Mouse (Mus musculus) neural tube, embryonic 14.5 days (tissue): ENCODE data around the gene Gm20388. TPM values are rescaled to one million over a fixed set of nuclear protein-coding genes. Genes with fewer than 3 reads are reported as not detected.
A peak's percentile ranks its signal among the peaks of the same experiment; 100 is the strongest.

Source experiments
- ATAC-seq: fragments of 200-750 bp; cut with Nextera tagmentation; 2 replicates; pipeline ENCODE4 v1.8.0; 2017; ENCODE audit warnings: low read depth, mild to moderate bottlenecking, moderate TSS enrichment, moderate library complexity
- H3K27ac ChIP-seq: fragments of 300-500 bp; sonication (generic); 2 replicates; pipeline ENCODE4 v1.5.1; 2014; ENCODE audit warnings: low read depth, mild to moderate bottlenecking, control low read depth, low read length, moderate library complexity, mixed read lengths
- H3K27me3 ChIP-seq: fragments of 300-500 bp; sonication (generic); 2 replicates; pipeline ENCODE4 v1.6.1; 2014; ENCODE audit warnings: low read length; ENCODE audit not compliant: control insufficient read depth, insufficient read depth
- H3K36me3 ChIP-seq: fragments of 300-500 bp; sonication (generic); 2 replicates; pipeline ENCODE4 v1.6.1; 2014; ENCODE audit warnings: low read length, mixed read lengths; ENCODE audit not compliant: control insufficient read depth, insufficient read depth
- H3K4me1 ChIP-seq: fragments of 300-500 bp; sonication (generic); 2 replicates; pipeline ENCODE4 v1.6.1; 2014; ENCODE audit warnings: low read length; ENCODE audit not compliant: control insufficient read depth, insufficient read depth
- H3K4me2 ChIP-seq: fragments of 300-500 bp; sonication (generic); 2 replicates; pipeline ENCODE4 v1.6.1; 2014; ENCODE audit warnings: mild to moderate bottlenecking, low read depth, low read length, control low read depth
- H3K4me3 ChIP-seq: fragments of 300-500 bp; sonication (generic); 2 replicates; pipeline ENCODE4 v1.5.1; 2014; ENCODE audit warnings: low read depth, low read length, control low read depth, mixed read lengths
- H3K9ac ChIP-seq: fragments of 300-500 bp; sonication (generic); replicated peaks from 2 replicates; pipeline ENCODE4 v1.6.1; 2014; ENCODE audit warnings: low read depth, mild to moderate bottlenecking, control low read depth, low read length, mixed read lengths
- H3K9me3 ChIP-seq: fragments of 300-500 bp; sonication (generic); 2 replicates; pipeline ENCODE4 v1.6.1; 2016; ENCODE audit warnings: low read length; ENCODE audit not compliant: control insufficient read depth
- WGBS: fragments of 180-500 bp; shearing (Covaris S2); extraction: QIAGEN DNeasy Blood & Tissue Kit; methylation state at CpG from one replicate; pipeline ENCODE4 v1.1.7; 2014; 5-methylcytosine and 5-hydroxymethylcytosine counted together
- polyA plus RNA-seq: library from polyadenylated mRNA; unstranded; fragments of >200 nt; fragmentation: Nextera tagmentation; extraction: Ambion mirVana; gene quantifications from 2 replicates; pipeline ENCODE4 v1.2.1, GENCODE M21; 2014

Gm20388 gene
- polyA plus RNA-seq, 1 experiment from 2014 or later: 10.3 TPM

DNA sequence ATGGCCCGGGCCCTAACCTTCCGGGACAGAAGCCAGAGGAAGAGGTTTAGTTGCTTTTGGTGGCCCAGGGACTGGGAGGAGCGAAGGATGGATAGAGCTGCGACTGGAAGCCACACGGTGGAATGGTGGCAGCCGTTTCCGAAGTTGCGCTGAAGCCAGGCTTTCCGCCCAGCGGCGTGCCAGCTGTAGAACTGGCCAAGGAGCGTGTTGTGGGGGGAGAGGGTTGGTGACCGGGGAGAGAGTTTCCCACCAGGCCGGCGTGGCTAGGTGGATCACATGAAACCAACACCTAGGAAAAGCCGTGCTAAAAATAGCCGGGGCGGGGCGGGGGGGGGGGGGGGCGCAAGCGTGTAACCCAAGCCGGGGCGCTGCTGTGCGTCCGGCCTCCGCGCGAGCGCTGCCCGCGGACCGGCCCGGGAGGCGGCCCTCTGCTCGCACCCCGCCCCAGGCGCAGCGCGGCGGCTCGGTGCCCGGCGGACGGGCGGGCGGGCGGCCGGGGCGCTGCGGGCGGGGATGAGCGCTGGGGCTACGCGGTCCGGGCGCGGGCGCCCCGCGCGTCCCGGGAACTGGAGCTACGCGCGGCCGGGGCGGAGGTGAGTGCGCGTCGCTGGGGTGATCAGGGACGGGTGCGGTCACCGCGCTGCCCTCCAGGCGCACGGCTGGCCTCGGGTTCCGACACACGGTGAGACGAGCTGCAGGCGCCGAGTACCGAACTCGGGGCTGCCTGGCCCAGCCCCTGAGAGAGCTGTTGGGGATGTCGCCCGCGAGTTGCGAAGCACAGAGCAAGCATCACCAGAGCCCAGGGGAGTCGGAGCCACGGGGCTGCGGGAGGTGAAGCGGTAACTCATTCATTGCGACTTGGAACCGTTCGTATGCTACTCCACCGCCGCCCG is 2319.4 kb downstream of the Gm20388 start:
- WGBS: 1% methylated on average over 74 of the region's 98 CpGs

DNA sequence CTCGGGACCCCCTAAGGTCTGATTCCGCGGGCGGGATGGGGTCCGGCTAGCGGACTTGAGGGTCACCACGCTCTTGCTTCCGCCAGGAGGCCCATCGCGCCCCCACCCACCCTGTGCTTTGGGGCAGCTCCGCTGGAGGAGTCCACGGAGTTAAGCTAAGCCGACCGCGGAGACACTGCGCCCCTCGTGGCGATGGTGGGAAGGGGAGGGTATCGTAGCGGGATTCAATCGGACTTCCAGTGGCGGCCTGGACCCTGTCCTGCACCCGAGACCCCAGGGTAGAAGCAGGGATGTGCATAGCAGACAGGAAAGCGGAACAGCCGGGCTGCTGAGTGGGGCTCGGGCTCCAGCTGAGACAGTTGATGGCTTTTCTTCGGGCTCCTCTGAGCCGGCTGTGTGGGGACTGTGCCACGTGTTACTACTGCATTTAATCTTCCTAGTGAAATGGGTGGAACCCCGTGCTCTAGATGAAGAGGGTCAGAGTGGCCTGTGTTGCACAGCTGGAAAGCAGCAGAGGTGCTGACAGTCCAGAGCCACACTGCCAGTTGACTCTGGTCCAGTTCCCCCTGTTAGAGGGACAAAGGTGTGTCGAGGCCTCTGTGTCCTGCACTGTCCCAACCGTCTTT is 2320.2 kb downstream of the Gm20388 start:
- H3K9ac ChIP-seq: no peak overlapping the region; the same call in 1 of the 2 replicates
- peak; percentile 62 for ATAC-seq
- no peaks in the 10 kb centered on the region for H3K36me3 ChIP-seq
- H3K4me2 ChIP-seq: peak overlapping the region; percentile 89
- H3K4me3 ChIP-seq: peak overlapping the region; percentile 44
- 5% methylated on average over 32 of the region's 32 CpGs for WGBS
- no peaks in the 10 kb centered on the region for H3K4me1 ChIP-seq
- H3K27ac ChIP-seq: no peak overlapping the region
- H3K9me3 ChIP-seq: no peaks in the 10 kb centered on the region
- H3K27me3 ChIP-seq: peaks cover 20% of the 10 kb centered on the region

More for the DNA sequence above, 2319.4 kb downstream of the Gm20388 start:
- peak overlapping the region; percentile 54 for H3K9ac ChIP-seq
- peak overlapping the region; percentile 44 for H3K4me3 ChIP-seq
- no peaks in the 10 kb centered on the region for H3K9me3 ChIP-seq
- peak; percentile 25; the same call in 1 of the 2 replicates for ATAC-seq
- no peaks in the 10 kb centered on the region for H3K4me1 ChIP-seq
- no peak overlapping the region for H3K27ac ChIP-seq
- H3K4me2 ChIP-seq: peak overlapping the region; percentile 89
- peaks cover 20% of the 10 kb centered on the region for H3K27me3 ChIP-seq
- no peaks in the 10 kb centered on the region for H3K36me3 ChIP-seq

DNA sequence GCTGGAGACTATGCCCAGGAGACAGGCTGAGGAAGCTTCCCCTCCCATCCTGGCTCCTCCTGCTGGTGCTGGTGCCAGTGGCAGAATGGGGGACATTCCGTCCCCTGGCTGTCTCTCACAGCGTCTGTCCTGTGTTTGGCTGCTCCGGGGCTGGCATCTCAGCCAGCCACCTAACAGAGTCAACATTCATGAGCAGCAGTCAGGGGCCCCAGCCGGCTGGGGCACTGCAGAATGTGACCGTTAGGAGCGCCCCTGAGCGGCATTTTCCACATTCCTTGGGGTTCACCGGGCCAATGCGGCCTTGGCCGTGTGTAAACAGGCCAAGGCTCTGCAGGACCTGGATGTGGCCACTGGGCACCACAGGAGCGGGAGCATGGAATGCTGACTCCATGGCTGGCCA is 2323.4 kb downstream of the Gm20388 start:
- Histone ChIP-seq H3K4me3 (no peak overlapping the region), H3K4me1 (no peaks in the 10 kb centered on the region), H3K9me3 (no peaks in the 10 kb centered on the region), H3K36me3 (no peaks in the 10 kb centered on the region), H3K27me3 (peaks cover 14% of the 10 kb centered on the region), H3K27ac (no peak overlapping the region), H3K9ac (no peak overlapping the region), H3K4me2 (no peak overlapping the region)
- ATAC-seq: no peak
- 33% methylated on average over 11 of the region's 11 CpGs for WGBS

DNA sequence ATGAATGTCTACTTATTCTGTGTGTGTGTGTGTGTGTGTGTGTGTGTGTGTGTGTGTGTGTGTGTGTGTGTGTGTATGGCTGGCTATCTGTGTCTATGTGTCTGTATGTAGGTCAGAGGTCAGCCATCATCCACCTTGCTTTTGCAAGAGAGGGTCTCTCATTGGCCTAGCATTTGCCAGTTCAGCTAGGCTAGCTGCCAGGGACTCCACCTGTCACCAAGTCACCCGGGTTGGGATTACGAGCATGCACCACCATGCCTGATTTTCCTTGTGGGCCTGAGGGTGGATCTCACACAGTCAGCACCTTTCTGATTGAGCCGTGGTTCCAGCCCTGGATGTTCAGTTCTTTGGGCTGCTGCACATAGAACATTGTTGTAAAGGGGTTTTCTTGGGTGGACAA is 2325.9 kb downstream of the Gm20388 start:
- no peak for ATAC-seq

DNA sequence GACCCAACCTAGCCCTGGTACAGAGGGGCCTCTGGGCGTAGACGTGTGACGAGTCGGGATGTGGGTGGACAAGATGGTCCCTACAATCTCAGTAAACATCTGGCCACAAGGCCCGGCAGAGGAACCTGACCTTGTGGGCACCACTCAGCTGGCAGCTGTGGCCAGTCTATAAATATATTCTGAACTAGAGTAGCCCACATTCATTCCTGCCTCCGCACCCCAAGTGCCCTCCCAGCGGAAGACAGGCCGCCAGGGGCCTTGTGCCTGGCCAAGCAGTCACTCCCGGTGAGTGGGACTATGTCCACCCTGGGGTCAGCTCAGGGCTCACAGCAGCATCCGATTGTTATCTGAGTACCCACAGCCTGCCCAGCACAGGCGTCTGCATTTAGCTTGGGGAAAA is 2327.6 kb downstream of the Gm20388 start:
- WGBS: 87% methylated on average over 11 of the region's 11 CpGs
- Histone ChIP-seq H3K27ac (no peak overlapping the region), H3K9ac (no peak overlapping the region)

More for the DNA sequence above, 2325.9 kb downstream of the Gm20388 start:
- Histone ChIP-seq H3K4me2 (no peak overlapping the region), H3K27ac (no peak overlapping the region), H3K27me3 (0 out of 2 replicates have a peak, but pooled peaks cover 4% of the 10 kb centered on the region), H3K4me1 (no peaks in the 10 kb centered on the region), H3K36me3 (no peaks in the 10 kb centered on the region), H3K4me3 (no peak overlapping the region), H3K9ac (no peak overlapping the region), H3K9me3 (no peaks in the 10 kb centered on the region)
- WGBS: 78% methylated on average over 3 of the region's 3 CpGs

DNA sequence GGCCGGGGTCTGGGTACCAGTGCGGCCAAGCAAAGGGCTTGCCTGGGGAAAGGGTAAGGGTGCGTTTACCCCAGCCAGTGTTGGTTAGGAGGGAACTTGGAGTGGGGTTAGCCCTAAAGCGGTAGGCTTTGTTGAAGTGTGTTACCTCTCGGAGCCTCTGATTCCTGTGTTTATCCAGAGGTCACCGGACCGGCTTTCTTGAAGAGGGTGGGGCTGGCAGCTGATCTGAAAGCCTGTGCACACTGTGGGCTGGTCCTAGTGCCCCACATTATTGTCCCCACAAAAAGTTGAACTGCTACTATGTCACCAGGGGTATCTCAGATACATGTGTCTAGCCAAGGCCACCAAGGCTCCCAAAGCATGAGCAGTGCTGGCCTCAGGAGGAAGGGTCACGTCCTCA is 2328.1 kb downstream of the Gm20388 start:
- H3K27ac ChIP-seq: no peak overlapping the region

More for the DNA sequence above, 2327.6 kb downstream of the Gm20388 start:
- no peak for ATAC-seq
- no peak overlapping the region for H3K4me3 ChIP-seq
- no peaks in the 10 kb centered on the region for H3K9me3 ChIP-seq
- no peak overlapping the region for H3K4me2 ChIP-seq
- no peaks in the 10 kb centered on the region for H3K27me3 ChIP-seq
- no peaks in the 10 kb centered on the region for H3K4me1 ChIP-seq
- no peaks in the 10 kb centered on the region for H3K36me3 ChIP-seq

DNA sequence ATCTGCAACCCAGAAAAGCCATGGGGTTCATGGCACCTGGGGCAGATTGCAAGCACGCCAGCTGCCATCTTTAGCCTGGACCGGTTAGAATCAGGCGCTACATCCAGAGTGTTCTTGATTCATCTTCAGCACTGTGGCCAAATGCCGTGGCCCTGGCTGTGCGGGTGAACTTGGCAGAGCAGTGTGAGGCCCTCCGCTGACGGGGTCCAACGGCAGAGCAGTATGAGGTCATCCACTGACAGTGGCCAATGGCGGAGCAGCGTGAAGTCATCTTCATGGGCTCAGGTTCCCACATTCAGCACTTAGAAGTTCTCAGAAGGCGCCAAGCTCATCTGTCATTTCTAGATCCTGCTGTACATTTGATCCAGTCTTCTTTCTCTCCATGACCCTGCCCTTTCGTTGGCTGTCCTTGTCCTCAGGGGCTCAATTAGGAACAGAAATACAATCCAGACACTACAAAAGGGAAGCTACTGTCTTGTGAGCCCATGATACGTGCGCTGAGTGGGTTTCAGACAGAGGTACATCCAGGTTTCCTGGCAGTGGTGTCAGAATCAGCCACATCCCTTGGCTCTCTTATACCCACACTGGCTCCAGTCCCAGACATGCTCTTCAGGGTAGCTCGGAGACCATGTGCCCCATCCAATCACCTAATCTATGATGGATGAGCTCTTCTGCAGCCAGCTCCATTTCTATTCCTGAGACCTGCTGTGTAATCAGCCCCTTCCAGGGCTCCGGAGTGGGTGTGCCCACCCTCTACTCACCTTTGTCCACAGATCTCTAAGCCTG is 2329.8 kb downstream of the Gm20388 start:
- H3K36me3 ChIP-seq: no peaks in the 10 kb centered on the region
- no peak overlapping the region for H3K4me2 ChIP-seq
- no peak overlapping the region for H3K4me3 ChIP-seq
- no peaks in the 10 kb centered on the region for H3K4me1 ChIP-seq
- no peak for ATAC-seq
- 85% methylated on average over 16 of the region's 16 CpGs for WGBS
- H3K27me3 ChIP-seq: no peaks in the 10 kb centered on the region
- no peaks in the 10 kb centered on the region for H3K9me3 ChIP-seq
- no peak overlapping the region for H3K9ac ChIP-seq
- no peak overlapping the region for H3K27ac ChIP-seq

More for the DNA sequence above, 2328.1 kb downstream of the Gm20388 start:
- Histone ChIP-seq H3K9me3 (no peaks in the 10 kb centered on the region), H3K9ac (no peak overlapping the region), H3K4me2 (no peak overlapping the region), H3K27me3 (no peaks in the 10 kb centered on the region), H3K36me3 (no peaks in the 10 kb centered on the region), H3K4me1 (no peaks in the 10 kb centered on the region), H3K4me3 (no peak overlapping the region)
- WGBS: 76% methylated on average over 8 of the region's 8 CpGs
- ATAC-seq: no peak

DNA sequence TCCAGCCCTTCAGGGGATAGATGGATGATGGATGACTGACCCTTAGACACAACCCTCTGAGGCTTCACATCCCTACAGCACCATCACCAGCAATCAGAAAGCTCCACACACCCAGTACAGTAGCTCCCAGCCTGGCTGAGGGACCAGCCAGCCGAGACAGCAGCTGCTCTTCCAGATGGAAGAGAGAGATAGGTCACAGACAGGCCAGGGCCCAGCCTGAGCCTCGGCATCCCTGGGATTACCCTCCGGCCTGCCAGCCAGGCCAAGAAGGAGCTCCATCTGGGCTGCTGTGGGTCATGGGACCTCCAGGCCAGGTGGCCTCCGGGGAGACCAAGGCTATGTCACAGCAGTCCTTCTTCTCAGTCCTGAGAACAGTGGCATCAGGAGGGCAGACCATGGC is 2332.7 kb downstream of the Gm20388 start:
- H3K4me3 ChIP-seq: no peak overlapping the region
- H3K27ac ChIP-seq: no peak overlapping the region
- H3K36me3 ChIP-seq: no peaks in the 10 kb centered on the region
- WGBS: 74% methylated on average over 4 of the region's 4 CpGs
- no peaks in the 10 kb centered on the region for H3K9me3 ChIP-seq
- H3K9ac ChIP-seq: no peak overlapping the region
- 0 out of 2 replicates have a peak, but pooled peaks cover 4% of the 10 kb centered on the region for H3K4me1 ChIP-seq
- no peaks in the 10 kb centered on the region for H3K27me3 ChIP-seq
- H3K4me2 ChIP-seq: no peak overlapping the region
- no peak for ATAC-seq
